Mouse (Mus musculus) inflammation-experienced regulatory T-cells (primary cell): Measurements from ENCODE around the gene Fam166b. TPM values are rescaled to one million over a fixed set of nuclear protein-coding genes. Genes with fewer than 3 reads are reported as not detected.

Experiments
- polyA plus RNA-seq, 2 experiments: library from polyadenylated mRNA; unstranded; fragments of 100-300 nt; shearing (Covaris generic); gene quantifications; one replicate each; pipeline ENCODE4 v1.2.1; 2017

Fam166b gene
- polyA plus RNA-seq, result under 1 TPM in 1 of 2 experiments, not detected in 1; 0.23 TPM

GRCm38 (mm10) chr4:43428946-43429345 is at the start of gene Fam166b:
Gene Fam166b, minus strand, starts transcription at chr4:43429134.

DNA sequence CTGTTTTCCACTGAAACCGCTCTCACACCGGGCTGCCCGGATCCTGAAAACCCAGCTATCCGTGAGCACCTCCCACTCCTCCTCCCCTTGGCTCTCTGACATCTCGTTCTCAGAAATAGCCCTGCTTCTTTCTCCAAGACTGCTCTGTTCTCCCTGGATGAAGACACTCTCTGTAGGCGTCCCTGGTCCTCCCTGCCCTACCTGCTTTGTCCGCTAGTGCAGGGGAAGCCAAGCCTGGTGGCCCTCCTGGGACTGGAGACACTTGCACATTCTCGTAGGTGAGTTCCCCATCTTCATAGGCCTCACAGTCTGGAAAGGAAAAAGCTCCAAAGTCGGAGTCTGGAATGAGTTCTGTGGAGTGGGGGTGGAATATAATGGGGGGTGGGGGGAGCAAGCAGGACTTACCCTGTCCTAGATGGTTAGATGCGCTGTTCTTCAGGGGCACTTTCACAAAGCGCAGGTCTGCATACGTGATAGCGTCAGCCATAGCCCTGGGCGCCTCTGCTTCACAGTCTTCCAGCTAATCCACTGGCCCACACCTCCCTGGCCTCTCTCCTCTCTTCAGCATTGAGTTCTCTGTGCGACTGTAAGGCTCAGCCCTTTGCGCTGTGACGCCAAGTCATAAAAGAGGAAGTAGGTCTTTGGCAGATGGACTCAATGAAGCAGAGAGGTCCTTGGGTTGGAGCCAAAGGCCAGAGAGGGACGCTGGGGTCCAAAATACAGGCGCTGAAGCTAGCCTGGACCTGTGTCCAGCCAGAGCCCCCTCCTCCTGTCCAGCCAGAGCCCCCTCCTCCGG is 25.3 kb upstream of the Fam166b start, which contains the start of gene Cd72:
Cd72 (minus strand) TSS at position 588 of the 796 bp plus-strand sequence.

DNA sequence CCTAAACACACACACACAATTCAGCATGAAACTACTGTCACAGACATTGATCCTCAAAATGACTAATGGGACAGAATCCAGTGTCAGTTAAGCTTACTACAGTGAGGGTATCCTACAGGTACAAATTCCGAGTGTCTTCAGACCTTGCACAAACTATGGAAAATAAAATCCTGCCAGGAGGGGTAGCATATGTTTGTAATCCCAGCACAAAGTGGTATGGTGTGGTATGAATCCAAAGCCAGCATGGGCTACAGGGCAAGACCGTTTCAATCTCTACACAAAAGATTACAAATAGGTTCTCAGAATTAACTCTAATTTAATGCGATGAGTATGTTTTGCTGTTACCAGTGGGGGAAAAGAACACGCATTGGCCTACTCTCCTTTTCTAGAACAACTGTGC is 12.7 kb upstream of the Fam166b start, which contains the start of gene Tesk1:
Tesk1 (plus strand) TSS at position 301 of the 400 bp plus-strand sequence.

GRCm38 (mm10) chr4:43381408-43382154 is 47.4 kb downstream of the Fam166b start, which contains the start of gene Rusc2:
Gene Rusc2, plus strand, starts transcription at chr4:43381979.

Other genes with a start within 250 kb of the Fam166b start
- gene Atp8b5, start 162.0 kb downstream of the Fam166b start, polyA plus RNA-seq, result under 1 TPM; 0.16 to 0.72 TPM
- gene Rusc2, start 47.2 kb downstream of the Fam166b start, polyA plus RNA-seq, result 1 to 10 TPM in 1 of 2 experiments, under 1 TPM in 1; 0.33 to 1.8 TPM
- 10 to 100 TPM; 54.6 to 94.4 TPM for gene Tesk1, start 12.8 kb upstream of the Fam166b start, polyA plus RNA-seq
- gene Cd72, start 25.5 kb upstream of the Fam166b start, polyA plus RNA-seq, result 10 to 100 TPM; 33.1 to 65.3 TPM
- 100 to 1,000 TPM; 134 to 225 TPM for gene Sit1, start 54.6 kb upstream of the Fam166b start, polyA plus RNA-seq
- 10 to 100 TPM; 89.1 to 99.6 TPM for gene Ccdc107, start 63.8 kb upstream of the Fam166b start, polyA plus RNA-seq
- 1 to 10 TPM; 3.8 to 5.5 TPM for gene Arhgef39, start 70.6 kb upstream of the Fam166b start, polyA plus RNA-seq
- gene Car9, start 77.8 kb upstream of the Fam166b start, polyA plus RNA-seq, result 1 to 10 TPM in 1 of 2 experiments, under 1 TPM in 1; 0.51 to 1.4 TPM
- under 1 TPM in 1 of 2 experiments, not detected in 1; 0.37 TPM for gene Tpm2, start 94.6 kb upstream of the Fam166b start, polyA plus RNA-seq
- 10 to 100 TPM; 82.9 to 91.0 TPM for gene Creb3, start 133.2 kb upstream of the Fam166b start, polyA plus RNA-seq
- 100 to 1,000 TPM; 223 to 237 TPM for gene Tln1, start 133.6 kb upstream of the Fam166b start, polyA plus RNA-seq
- gene Rgp1, start 149.6 kb upstream of the Fam166b start, polyA plus RNA-seq, result 10 to 100 TPM; 12.9 to 21.1 TPM
- 10 to 100 TPM; 43.6 to 49.6 TPM for gene Gba2, start 149.7 kb upstream of the Fam166b start, polyA plus RNA-seq
- 1 to 10 TPM; 3.0 to 3.9 TPM for gene Msmp, start 155.4 kb upstream of the Fam166b start, polyA plus RNA-seq
- under 1 TPM; 0.53 to 0.72 TPM for gene Npr2, start 202.8 kb upstream of the Fam166b start, polyA plus RNA-seq
- gene Spag8, start 224.5 kb upstream of the Fam166b start, polyA plus RNA-seq, result under 1 TPM; 0.27 to 0.81 TPM
- gene Hint2, start 227.3 kb upstream of the Fam166b start, polyA plus RNA-seq, result 10 to 100 TPM; 64.9 to 74.6 TPM
- 1 to 10 TPM; 1.4 to 2.3 TPM for gene Tmem8b, start 239.8 kb upstream of the Fam166b start, polyA plus RNA-seq
- gene Fam221b, start 240.0 kb upstream of the Fam166b start, polyA plus RNA-seq, result 1 to 10 TPM in 1 of 2 experiments, under 1 TPM in 1; 0.99 to 2.8 TPM